Mouse (Mus musculus): ENCODE measurements around the gene Pter. TPM values are rescaled to one million over a fixed set of nuclear protein-coding genes. Genes with fewer than 3 reads are reported as not detected.

Gene Pter
- polyA plus RNA-seq, 1 experiment from 2014 or later, result 17.7 TPM

- DNase-seq (ENCODE audit: low spot score), result peak; percentile 52
- Histone ChIP-seq H3K4me3 (peak within 1 kb of the TSS; percentile 68), H3K36me3 (replicated peaks) (no peaks in the 10 kb centered on the region), H3K9me3 (no peaks in the 10 kb centered on the region), H3K27ac (replicated peaks) (peak within 1 kb of the TSS; percentile 67; the same call in 1 of the 2 replicates), H3K27me3 (replicated peaks; ENCODE audit: low read depth, poor library complexity, severe bottlenecking) (peaks cover 63% of the 10 kb centered on the region), H3K4me1 (peaks cover 26% of the 10 kb centered on the region)
- 1% methylated on average over 19 of the region's 19 CpGs for WGBS
Measured at GRCm38 (mm10) chr2:13011472-13011871, 87.6 kb downstream of the Pter start, which contains the start of gene C1ql3. Gene C1ql3 (minus strand): TSS chr2:13011806.

GRCm38 (mm10) chr2:13011973-13012372 is 88.1 kb downstream of the Pter start:
- WGBS, result 32% methylated on average over 3 of the region's 3 CpGs
- Histone ChIP-seq H3K9me3 (no peaks in the 10 kb centered on the region), H3K4me3 (peak overlapping the region; percentile 68; the same call in 1 of the 2 replicates), H3K4me1 (peaks cover 26% of the 10 kb centered on the region), H3K27ac (replicated peaks) (no peak overlapping the region), H3K27me3 (replicated peaks; ENCODE audit: low read depth, poor library complexity, severe bottlenecking) (peaks cover 63% of the 10 kb centered on the region), H3K36me3 (replicated peaks) (no peaks in the 10 kb centered on the region)
- DNase-seq (ENCODE audit: low spot score), result no peak

GRCm38 (mm10) chr2:13018382-13018781 is 94.5 kb downstream of the Pter start:
- Histone ChIP-seq H3K27me3 (replicated peaks; ENCODE audit: low read depth, poor library complexity, severe bottlenecking) (peaks cover 6% of the 10 kb centered on the region), H3K36me3 (replicated peaks) (no peaks in the 10 kb centered on the region), H3K27ac (replicated peaks) (no peak overlapping the region), H3K4me1 (no peaks in the 10 kb centered on the region), H3K9me3 (no peaks in the 10 kb centered on the region), H3K4me3 (no peak overlapping the region)
- WGBS, result 44% methylated on average over 5 of the region's 5 CpGs
- DNase-seq (ENCODE audit: low spot score), result no peak

- H3K27me3 ChIP-seq (replicated peaks; ENCODE audit: low read depth, poor library complexity, severe bottlenecking), result peaks cover 1% of the 10 kb centered on the region
- WGBS, result 77% methylated on average over 1 of the region's 1 CpGs
- no peak overlapping the region for H3K4me3 ChIP-seq
- H3K4me1 ChIP-seq, result no peaks in the 10 kb centered on the region
- no peaks in the 10 kb centered on the region for H3K9me3 ChIP-seq
- no peak for DNase-seq (ENCODE audit: low spot score)
- H3K27ac ChIP-seq (replicated peaks), result no peak overlapping the region
- H3K36me3 ChIP-seq (replicated peaks), result no peaks in the 10 kb centered on the region
Measured at GRCm38 (mm10) chr2:13018861-13019260, 95.0 kb downstream of the Pter start.

- no peaks in the 10 kb centered on the region for H3K4me1 ChIP-seq
- WGBS, result 79% methylated on average over 3 of the region's 3 CpGs
- no peaks in the 10 kb centered on the region for H3K36me3 ChIP-seq (replicated peaks)
- no peak overlapping the region for H3K27ac ChIP-seq (replicated peaks)
- no peaks in the 10 kb centered on the region for H3K9me3 ChIP-seq
- DNase-seq (ENCODE audit: low spot score), result no peak
- H3K4me3 ChIP-seq, result no peak overlapping the region
- no peaks in the 10 kb centered on the region for H3K27me3 ChIP-seq (replicated peaks; ENCODE audit: low read depth, poor library complexity, severe bottlenecking)
Measured at GRCm38 (mm10) chr2:13038772-13039171, 114.9 kb downstream of the Pter start.

- H3K4me3 ChIP-seq, result no peak overlapping the region
- no peak for DNase-seq (ENCODE audit: low spot score)
- H3K27ac ChIP-seq (replicated peaks), result no peak overlapping the region
- no peaks in the 10 kb centered on the region for H3K4me1 ChIP-seq
- no peaks in the 10 kb centered on the region for H3K36me3 ChIP-seq (replicated peaks)
- WGBS, result 94% methylated on average over 4 of the region's 4 CpGs
- H3K27me3 ChIP-seq (replicated peaks; ENCODE audit: low read depth, poor library complexity, severe bottlenecking), result no peaks in the 10 kb centered on the region
- H3K9me3 ChIP-seq, result no peaks in the 10 kb centered on the region
Measured at GRCm38 (mm10) chr2:13039785-13040184, 115.9 kb downstream of the Pter start.

GRCm38 (mm10) chr2:13044555-13044954 is 120.7 kb downstream of the Pter start:
- DNase-seq (ENCODE audit: low spot score), result no peak
- H3K4me3 ChIP-seq, result no peak overlapping the region
- H3K9me3 ChIP-seq, result no peaks in the 10 kb centered on the region
- 89% methylated on average over 4 of the region's 4 CpGs for WGBS
- H3K36me3 ChIP-seq (replicated peaks), result no peaks in the 10 kb centered on the region
- no peak overlapping the region for H3K27ac ChIP-seq (replicated peaks)
- H3K27me3 ChIP-seq (replicated peaks; ENCODE audit: low read depth, poor library complexity, severe bottlenecking), result no peaks in the 10 kb centered on the region
- H3K4me1 ChIP-seq, result no peaks in the 10 kb centered on the region; the same call in 1 of the 2 replicates

- Histone ChIP-seq H3K27ac (replicated peaks) (no peak overlapping the region), H3K36me3 (replicated peaks) (no peaks in the 10 kb centered on the region), H3K4me3 (no peak overlapping the region), H3K27me3 (replicated peaks; ENCODE audit: low read depth, poor library complexity, severe bottlenecking) (no peaks in the 10 kb centered on the region), H3K9me3 (no peaks in the 10 kb centered on the region), H3K4me1 (no peaks in the 10 kb centered on the region; the same call in 1 of the 2 replicates)
- no peak for DNase-seq (ENCODE audit: low spot score)
- 88% methylated on average over 6 of the region's 6 CpGs for WGBS
Measured at GRCm38 (mm10) chr2:13048649-13049048, 124.8 kb downstream of the Pter start.

Other genes starting within 250 kb of the Pter start
- gene C1ql3, start 87.8 kb downstream of the Pter start, polyA plus RNA-seq (2016; fragmentation: Nextera tagmentation; extraction: Ambion mirVana), result 0.71 and 1.6 TPM in 2 replicates